Mouse (Mus musculus) liver, embryonic 15.5 days (tissue): Measurements from ENCODE around the gene Slco2a1. TPM values are rescaled to one million over a fixed set of nuclear protein-coding genes. Genes with fewer than 3 reads are reported as not detected.

Experiments
- ATAC-seq: fragments of 200-750 bp; cut with Nextera tagmentation; 2 replicates; pipeline ENCODE4 v1.8.0; 2017; ENCODE audit warnings: moderate number of reproducible peaks, mild to moderate bottlenecking, moderate library complexity; ENCODE audit not compliant: insufficient read depth
- H3K27ac ChIP-seq: fragments of 300-500 bp; sonication (generic); replicated peaks from 2 replicates; pipeline ENCODE4 v1.5.1; 2015; ENCODE audit warnings: mild to moderate bottlenecking, inconsistent platforms
- H3K27me3 ChIP-seq: fragments of 300-500 bp; sonication (generic); 2 replicates; pipeline ENCODE4 v1.6.1; 2015; ENCODE audit warnings: mild to moderate bottlenecking, inconsistent platforms
- H3K36me3 ChIP-seq: fragments of 300-500 bp; sonication (generic); replicated peaks from 2 replicates; pipeline ENCODE4 v1.6.1; 2015; ENCODE audit warnings: moderate library complexity, mild to moderate bottlenecking, inconsistent platforms
- H3K4me1 ChIP-seq: fragments of 300-500 bp; sonication (generic); replicated peaks from 2 replicates; pipeline ENCODE4 v1.6.1; 2015; ENCODE audit warnings: inconsistent platforms
- H3K4me2 ChIP-seq: fragments of 300-500 bp; sonication (generic); 2 replicates; pipeline ENCODE4 v1.6.1; 2015; ENCODE audit warnings: moderate library complexity, mild to moderate bottlenecking, inconsistent platforms
- H3K4me3 ChIP-seq: fragments of 300-500 bp; sonication (generic); replicated peaks from 2 replicates; pipeline ENCODE4 v1.5.1; 2015; ENCODE audit warnings: mild to moderate bottlenecking, inconsistent platforms
- H3K9ac ChIP-seq: fragments of 300-500 bp; sonication (generic); 2 replicates; pipeline ENCODE4 v1.6.1; 2015; ENCODE audit warnings: moderate library complexity, mild to moderate bottlenecking, inconsistent platforms
- H3K9me3 ChIP-seq: fragments of 300-500 bp; sonication (generic); replicated peaks from 2 replicates; pipeline ENCODE4 v1.6.1; 2016; ENCODE audit warnings: inconsistent platforms
- WGBS: fragments of 180-500 bp; shearing (Covaris S2); methylation state at CpG from one replicate; pipeline ENCODE4 v1.1.7; 2015; ENCODE audit warnings: mixed read lengths; ENCODE audit not compliant: insufficient replicate concordance; 5-methylcytosine and 5-hydroxymethylcytosine counted together
- polyA plus RNA-seq: library from polyadenylated mRNA; unstranded; fragments of >200 nt; fragmentation: Nextera tagmentation; extraction: Ambion mirVana; gene quantifications from 2 replicates; pipeline ENCODE4 v1.2.1, GENCODE M21; 2015

Slco2a1 gene
- polyA plus RNA-seq, 1 experiment from 2014 or later: 7.3 TPM

DNA sequence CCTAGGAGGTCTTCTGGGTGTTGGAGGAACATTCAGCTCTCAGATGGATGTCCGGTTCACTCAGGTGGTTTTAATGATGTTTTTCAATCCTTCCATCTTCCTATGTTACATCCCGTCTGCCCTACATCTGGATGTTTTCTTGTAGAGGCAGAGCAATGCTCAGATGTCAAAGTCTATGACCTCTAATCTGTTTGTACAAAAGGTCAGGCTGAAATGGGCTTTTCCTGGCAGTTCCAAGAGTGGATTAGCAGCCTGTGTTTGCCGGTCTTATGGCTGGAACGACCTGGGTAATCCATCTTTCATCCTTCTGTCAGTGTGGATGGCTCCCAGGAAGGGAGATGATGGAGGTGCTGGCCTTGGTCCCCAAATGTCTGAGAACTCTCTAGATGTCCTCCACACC is 2.6 kb upstream of the Slco2a1 start:
- H3K4me1 ChIP-seq: peaks cover 1% of the 10 kb centered on the region; the same call in 1 of the 2 replicates
- WGBS: 57% methylated on average over 4 of the region's 4 CpGs
- no peak overlapping the region for H3K27ac ChIP-seq
- H3K36me3 ChIP-seq: no peaks in the 10 kb centered on the region
- no peak overlapping the region for H3K4me2 ChIP-seq
- no peak overlapping the region for H3K9ac ChIP-seq
- no peak for ATAC-seq
- no peaks in the 10 kb centered on the region for H3K9me3 ChIP-seq
- no peak overlapping the region for H3K4me3 ChIP-seq
- H3K27me3 ChIP-seq: no peaks in the 10 kb centered on the region

DNA sequence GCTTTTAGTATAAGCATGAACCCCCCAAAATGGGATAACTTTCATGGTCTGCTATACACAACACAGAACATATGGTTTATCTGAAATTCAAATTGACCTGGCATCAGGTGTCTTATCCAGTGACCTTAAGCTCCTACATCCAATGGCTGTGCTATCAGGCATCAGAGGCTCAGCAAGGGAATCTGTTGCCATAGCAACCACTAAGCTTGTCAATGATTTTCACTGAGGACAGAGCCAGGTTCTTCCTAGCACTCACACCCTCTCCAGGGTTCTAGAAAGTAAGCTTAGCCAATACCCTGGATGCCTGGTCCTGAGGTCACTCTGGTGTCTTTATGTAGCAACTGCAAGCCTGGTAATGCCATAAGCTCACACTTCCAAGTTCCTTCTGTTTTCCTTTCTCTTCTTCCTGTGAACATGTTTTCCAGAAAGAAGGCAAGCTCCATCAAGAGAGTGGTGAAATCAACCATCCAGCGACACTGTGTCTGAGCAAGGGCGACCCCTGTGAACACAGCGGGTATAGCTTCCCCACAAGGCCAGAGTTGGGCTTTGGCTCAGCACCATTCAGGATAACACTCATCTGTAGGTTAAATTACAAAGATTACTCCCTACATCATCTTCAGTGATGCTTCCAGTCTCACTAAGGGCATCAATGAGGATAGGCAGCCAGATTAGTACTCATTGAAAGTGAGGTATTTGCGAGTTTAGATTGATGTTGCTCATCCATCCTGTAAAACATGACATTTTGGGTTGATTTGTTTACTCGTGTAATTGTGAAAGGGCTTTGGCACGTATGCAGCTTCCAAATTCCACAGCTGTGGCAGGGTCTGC is 2.0 kb downstream of the Slco2a1 start:
- no peak for ATAC-seq
- H3K9me3 ChIP-seq: no peaks in the 10 kb centered on the region
- no peaks in the 10 kb centered on the region for H3K4me1 ChIP-seq
- H3K9ac ChIP-seq: no peak overlapping the region
- 45% methylated on average over 6 of the region's 6 CpGs for WGBS
- H3K27ac ChIP-seq: no peak overlapping the region
- no peaks in the 10 kb centered on the region for H3K36me3 ChIP-seq
- no peaks in the 10 kb centered on the region for H3K27me3 ChIP-seq
- no peak overlapping the region for H3K4me2 ChIP-seq
- no peak overlapping the region for H3K4me3 ChIP-seq

DNA sequence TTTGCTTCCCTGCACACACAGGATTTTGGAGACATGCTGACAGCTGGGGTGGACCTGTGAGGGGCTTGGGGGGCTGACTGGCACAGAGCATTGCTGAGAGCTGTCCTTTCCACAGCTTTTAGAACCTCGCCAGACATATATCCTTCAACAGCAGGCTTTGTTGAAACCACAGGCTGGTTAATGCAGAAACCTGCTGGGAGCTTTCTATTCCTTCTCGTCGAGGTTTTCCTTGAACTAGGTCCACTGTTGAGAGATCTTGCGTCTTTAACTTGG is 2.6 kb downstream of the Slco2a1 start:
- ATAC-seq: no peak
- WGBS: 63% methylated on average over 4 of the region's 4 CpGs

DNA sequence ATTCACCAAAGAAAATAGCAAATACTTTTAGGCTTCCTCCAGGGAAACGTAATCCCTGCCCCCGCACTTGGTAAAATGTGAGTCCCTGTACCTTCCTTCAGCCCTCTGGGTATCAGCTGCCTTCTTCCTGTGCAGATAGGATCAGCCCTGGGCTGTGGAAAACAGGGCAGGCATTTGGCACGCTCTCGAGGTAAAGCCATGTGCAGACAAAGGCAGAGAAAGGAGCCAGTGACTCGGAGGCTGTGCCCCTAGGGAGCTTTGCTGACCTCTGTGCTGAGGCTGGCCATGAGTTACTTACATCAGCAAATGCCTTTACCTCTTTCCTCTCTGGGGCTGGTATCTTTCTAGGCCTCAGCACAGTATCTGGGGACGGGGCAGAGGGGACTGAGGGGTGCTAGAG is 4.4 kb downstream of the Slco2a1 start:
- Histone ChIP-seq H3K36me3 (no peaks in the 10 kb centered on the region), H3K4me1 (no peaks in the 10 kb centered on the region), H3K4me2 (no peak overlapping the region), H3K27ac (no peak overlapping the region), H3K9me3 (no peaks in the 10 kb centered on the region), H3K27me3 (no peaks in the 10 kb centered on the region), H3K4me3 (no peak overlapping the region), H3K9ac (no peak overlapping the region)
- ATAC-seq: no peak
- 39% methylated on average over 6 of the region's 6 CpGs for WGBS

More for the DNA sequence above, 2.6 kb downstream of the Slco2a1 start:
- Histone ChIP-seq H3K27me3 (no peaks in the 10 kb centered on the region), H3K4me3 (no peak overlapping the region), H3K4me1 (no peaks in the 10 kb centered on the region), H3K27ac (no peak overlapping the region), H3K9me3 (no peaks in the 10 kb centered on the region), H3K36me3 (no peaks in the 10 kb centered on the region), H3K4me2 (no peak overlapping the region), H3K9ac (no peak overlapping the region)

DNA sequence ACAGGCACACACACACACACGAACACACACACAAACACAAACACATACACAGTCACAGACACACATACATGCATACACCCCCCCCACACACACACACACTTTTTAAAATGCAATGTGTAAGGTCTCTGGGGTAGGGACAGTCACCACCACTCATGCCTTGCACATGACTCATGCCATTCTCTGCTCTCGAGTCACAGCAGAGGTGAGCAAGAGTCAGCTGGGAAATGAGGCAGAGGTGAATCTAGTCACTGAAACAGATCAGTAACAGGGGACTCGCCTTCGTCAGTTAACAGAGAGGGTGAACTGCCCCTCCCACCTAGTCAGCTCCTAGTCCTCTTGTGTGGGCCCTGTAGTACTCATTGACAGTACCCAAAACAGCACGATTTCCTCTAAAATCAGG is 5.3 kb downstream of the Slco2a1 start:
- H3K36me3 ChIP-seq: no peaks in the 10 kb centered on the region
- H3K9me3 ChIP-seq: no peaks in the 10 kb centered on the region
- H3K9ac ChIP-seq: no peak overlapping the region
- no peaks in the 10 kb centered on the region for H3K4me1 ChIP-seq
- no peak overlapping the region for H3K4me3 ChIP-seq
- 47% methylated on average over 5 of the region's 5 CpGs for WGBS
- H3K27ac ChIP-seq: no peak overlapping the region
- no peaks in the 10 kb centered on the region for H3K27me3 ChIP-seq
- ATAC-seq: no peak
- H3K4me2 ChIP-seq: no peak overlapping the region

DNA sequence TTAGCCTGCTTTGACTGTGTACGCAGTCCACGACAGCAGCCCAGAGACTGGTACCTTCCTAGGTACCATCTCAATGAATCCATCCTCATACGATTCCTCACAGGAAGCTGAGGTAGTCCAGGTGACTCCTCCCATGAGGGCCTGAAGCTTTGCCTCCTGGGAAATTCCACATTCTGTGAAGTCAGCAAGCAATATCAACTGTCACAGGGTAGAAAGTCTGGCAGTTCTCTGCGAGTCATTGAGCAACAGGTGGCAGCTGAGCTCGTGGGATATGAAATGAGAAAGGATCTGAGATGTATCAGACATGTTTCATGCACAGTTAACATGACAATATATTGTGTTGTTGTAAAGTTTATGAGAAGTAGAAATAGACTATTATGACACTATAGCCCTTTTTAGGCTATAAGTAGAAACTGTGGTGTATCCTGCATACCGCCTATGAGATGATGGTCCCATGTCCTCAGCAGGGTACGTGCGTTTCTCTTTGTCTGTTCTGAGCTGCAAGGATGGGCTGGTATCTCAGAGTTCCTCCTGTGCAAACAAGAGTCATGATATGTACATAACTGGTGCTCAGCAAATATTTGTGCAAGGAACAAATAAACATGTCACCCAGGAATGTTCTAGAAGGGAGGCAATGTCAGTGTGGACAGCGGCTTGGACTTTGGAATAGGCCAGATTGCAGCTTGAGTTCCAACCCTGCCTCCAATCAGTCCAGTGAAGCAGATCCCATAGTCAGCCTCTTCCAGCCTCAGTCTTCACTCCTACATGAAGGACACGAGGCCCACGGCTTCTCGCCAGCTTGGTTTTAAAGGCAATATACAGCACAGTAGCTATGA is 7.5 kb downstream of the Slco2a1 start:
- no peak overlapping the region for H3K4me3 ChIP-seq
- H3K36me3 ChIP-seq: no peaks in the 10 kb centered on the region
- H3K9me3 ChIP-seq: no peaks in the 10 kb centered on the region
- ATAC-seq: peak; percentile 45; the same call in 1 of the 2 replicates
- no peak overlapping the region for H3K9ac ChIP-seq
- H3K27ac ChIP-seq: no peak overlapping the region
- no peak overlapping the region for H3K4me2 ChIP-seq
- no peaks in the 10 kb centered on the region for H3K27me3 ChIP-seq
- H3K4me1 ChIP-seq: no peaks in the 10 kb centered on the region
- WGBS: 56% methylated on average over 12 of the region's 12 CpGs

DNA sequence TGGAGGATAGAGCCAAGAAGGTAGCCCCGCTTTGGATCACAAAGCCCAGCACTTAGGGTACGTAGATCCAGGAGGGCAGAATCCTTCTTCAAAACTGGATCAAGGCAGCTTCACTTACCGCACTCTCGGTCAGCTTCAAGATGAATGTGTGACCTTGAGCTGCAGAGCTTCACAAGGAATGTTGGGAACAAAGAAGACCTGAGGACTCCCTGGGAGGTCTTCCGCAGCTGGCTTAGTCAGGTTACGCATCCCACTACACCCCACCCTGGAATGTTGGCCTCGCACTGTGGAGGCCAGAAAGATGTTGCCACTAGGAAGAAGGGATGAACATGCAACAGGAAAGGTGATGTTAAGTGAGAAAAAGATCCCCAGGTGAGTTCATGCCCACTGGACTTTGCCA is 11.9 kb downstream of the Slco2a1 start:
- H3K9me3 ChIP-seq: no peaks in the 10 kb centered on the region
- H3K27me3 ChIP-seq: no peaks in the 10 kb centered on the region
- ATAC-seq: no peak
- peaks cover under 1% of the 10 kb centered on the region; the same call in 1 of the 2 replicates for H3K4me1 ChIP-seq
- 73% methylated on average over 7 of the region's 7 CpGs for WGBS
- H3K27ac ChIP-seq: no peak overlapping the region
- H3K9ac ChIP-seq: no peak overlapping the region
- H3K4me2 ChIP-seq: no peak overlapping the region
- H3K4me3 ChIP-seq: no peak overlapping the region
- no peaks in the 10 kb centered on the region for H3K36me3 ChIP-seq

DNA sequence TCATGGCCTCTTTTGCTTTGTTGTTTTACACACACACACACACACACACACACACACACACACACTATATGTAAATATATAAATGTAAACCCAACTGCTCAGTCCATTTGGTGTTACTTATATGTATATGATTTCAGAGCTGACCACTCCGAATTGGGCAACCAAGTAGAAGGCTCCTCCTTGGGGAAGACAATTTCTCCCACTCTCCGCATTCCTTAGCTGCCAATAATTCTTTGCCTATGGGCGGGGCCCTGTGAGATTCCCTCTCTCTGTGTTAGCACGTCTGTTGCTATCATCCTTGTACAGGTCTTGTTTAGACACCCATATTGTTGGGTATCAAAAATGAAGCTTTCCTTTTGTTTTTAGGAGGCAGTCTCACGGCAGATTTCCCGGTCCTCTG is 15.8 kb downstream of the Slco2a1 start:
- Histone ChIP-seq H3K4me1 (peaks cover 3% of the 10 kb centered on the region; the same call in 1 of the 2 replicates), H3K36me3 (no peaks in the 10 kb centered on the region), H3K4me3 (no peak overlapping the region), H3K9me3 (no peaks in the 10 kb centered on the region), H3K9ac (no peak overlapping the region), H3K27me3 (peaks cover 27% of the 10 kb centered on the region), H3K27ac (no peak overlapping the region), H3K4me2 (no peak overlapping the region)
- ATAC-seq: no peak
- WGBS: 61% methylated on average over 6 of the region's 6 CpGs

DNA sequence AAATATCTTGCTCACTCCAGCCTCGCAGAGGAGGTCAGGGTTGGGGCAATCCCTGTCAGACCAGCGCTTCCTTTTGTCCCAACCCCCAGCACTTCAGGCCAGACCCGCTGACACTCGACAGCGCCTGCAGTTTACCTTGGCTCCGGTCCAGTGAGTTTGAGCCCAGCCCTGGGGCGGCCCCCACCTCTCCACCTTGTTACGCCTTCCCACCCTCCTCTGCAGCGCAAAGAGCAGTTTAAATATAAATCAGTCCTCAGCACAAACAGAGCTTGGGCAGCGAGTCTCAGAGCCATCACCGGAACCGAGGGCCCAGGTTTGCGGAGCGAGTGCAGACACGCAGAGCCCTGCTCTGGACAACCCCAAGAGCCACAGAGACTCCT is 19.2 kb downstream of the Slco2a1 start:
- H3K9me3 ChIP-seq: no peaks in the 10 kb centered on the region
- peak overlapping the region; percentile 61 for H3K4me2 ChIP-seq
- H3K27ac ChIP-seq: peak overlapping the region; percentile 78
- peaks cover 7% of the 10 kb centered on the region for H3K4me1 ChIP-seq
- H3K4me3 ChIP-seq: peak overlapping the region; percentile 50
- peak; percentile 84 for ATAC-seq
- peaks cover 35% of the 10 kb centered on the region for H3K27me3 ChIP-seq
- no peaks in the 10 kb centered on the region for H3K36me3 ChIP-seq
- H3K9ac ChIP-seq: peak overlapping the region; percentile 37; the same call in 1 of the 2 replicates
- WGBS: 5% methylated on average over 15 of the region's 15 CpGs

DNA sequence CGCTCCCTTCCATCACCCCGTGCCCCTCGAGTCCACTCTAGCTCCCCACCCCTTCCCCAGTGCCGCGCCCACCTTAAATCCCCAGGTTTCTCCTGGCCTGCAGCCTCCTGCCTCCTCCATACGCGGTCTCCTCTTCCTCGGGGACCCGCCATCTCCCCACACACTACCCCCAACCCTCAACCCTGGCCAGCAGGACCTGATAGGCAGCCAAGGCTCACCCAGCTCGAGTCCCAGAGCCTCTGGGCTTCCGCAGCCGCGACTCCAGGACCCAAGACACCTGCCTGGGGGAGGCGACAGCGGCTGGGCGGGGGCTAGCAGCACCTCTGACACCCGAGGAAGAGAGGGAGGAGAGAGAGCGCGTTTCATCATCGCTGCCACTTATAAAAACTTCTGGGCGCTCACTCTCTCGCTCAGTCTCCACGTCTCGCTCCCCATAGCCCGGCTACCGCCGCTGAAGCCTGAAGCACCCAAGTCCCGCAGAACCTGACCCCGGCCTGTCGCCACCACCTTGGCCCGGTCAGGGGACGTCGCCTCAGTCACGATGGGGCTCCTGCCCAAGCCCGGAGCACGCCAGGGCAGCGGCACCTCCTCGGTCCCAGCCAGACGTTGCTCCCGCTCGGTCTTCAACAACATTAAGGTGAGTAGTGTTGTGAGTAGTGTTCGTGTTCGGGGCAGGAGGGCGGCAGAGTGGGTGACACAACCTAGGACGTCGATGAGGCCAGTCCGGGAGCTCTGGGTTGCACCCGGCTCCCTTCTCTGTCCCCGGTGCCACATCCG is 19.8 kb downstream of the Slco2a1 start:
- H3K27ac ChIP-seq: peak overlapping the region; percentile 78
- H3K9ac ChIP-seq: peak overlapping the region; percentile 37; the same call in 1 of the 2 replicates
- H3K27me3 ChIP-seq: peaks cover 35% of the 10 kb centered on the region
- H3K36me3 ChIP-seq: no peaks in the 10 kb centered on the region
- peak overlapping the region; percentile 61 for H3K4me2 ChIP-seq
- H3K9me3 ChIP-seq: no peaks in the 10 kb centered on the region
- 3% methylated on average over 50 of the region's 50 CpGs for WGBS
- H3K4me1 ChIP-seq: peaks cover 7% of the 10 kb centered on the region
- ATAC-seq: peak; percentile 56
- H3K4me3 ChIP-seq: peak overlapping the region; percentile 50

DNA sequence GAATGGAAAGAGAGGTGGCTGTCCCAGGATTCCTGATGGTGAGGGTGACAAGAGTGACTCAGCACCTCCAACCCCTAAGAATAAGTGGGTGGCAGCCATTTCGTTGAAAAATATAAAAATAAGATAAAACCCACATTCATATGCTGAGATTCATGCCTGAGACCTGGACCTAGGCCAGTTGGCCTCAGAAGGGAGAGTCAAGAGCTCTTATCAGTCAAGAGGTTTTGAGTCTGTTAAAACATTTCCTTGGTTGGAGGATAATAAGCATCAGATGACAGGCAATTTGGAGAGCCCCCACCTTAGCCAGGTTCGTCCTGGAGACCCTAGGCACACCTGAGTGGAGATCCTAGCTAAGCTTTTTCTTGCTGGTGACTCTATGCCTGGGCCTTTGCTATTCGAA is 21.6 kb downstream of the Slco2a1 start:
- H3K36me3 ChIP-seq: no peaks in the 10 kb centered on the region
- peaks cover 35% of the 10 kb centered on the region for H3K27me3 ChIP-seq
- no peak overlapping the region for H3K4me3 ChIP-seq
- H3K27ac ChIP-seq: no peak overlapping the region
- no peaks in the 10 kb centered on the region for H3K9me3 ChIP-seq
- no peak overlapping the region for H3K4me2 ChIP-seq
- no peak for ATAC-seq
- peaks cover 7% of the 10 kb centered on the region for H3K4me1 ChIP-seq
- WGBS: 44% methylated on average over 3 of the region's 3 CpGs
- H3K9ac ChIP-seq: no peak overlapping the region
